Mouse (Mus musculus): ENCODE results near the gene Slc41a3.

DNA sequence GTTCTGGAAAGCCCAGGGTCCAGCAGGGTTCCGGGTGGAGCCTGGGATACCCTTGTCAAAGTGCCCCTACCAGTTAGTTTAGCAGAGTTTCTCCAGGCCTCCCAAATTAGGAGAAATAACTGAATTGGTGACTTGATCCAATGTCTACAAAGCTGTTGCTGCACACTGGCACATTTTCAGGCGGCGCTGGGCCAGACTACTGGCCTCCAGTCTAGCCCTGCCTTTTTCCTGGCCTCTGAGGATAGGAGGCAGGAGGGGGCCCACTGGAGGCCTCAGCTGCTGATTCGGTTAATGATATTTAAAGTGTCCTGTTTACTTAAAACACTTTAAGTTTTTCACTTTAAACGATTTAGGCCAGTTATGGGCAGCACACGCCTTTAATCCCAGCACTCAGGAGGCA, 19.7 kb downstream of the Slc41a3 start:
- TF ChIP-seq POLR2A (IDR thresholded peaks at IDR 0.05; ENCODE audit: insufficient read depth, low read depth, low read length), result no peak
- TF ChIP-seq CTCF (IDR thresholded peaks at IDR 0.05; ENCODE audit: insufficient read depth, low read depth, low read length), result no peak

Data from olfactory bulb, adult 2 months (tissue).